ENCODE assay signal across 20 mouse cellular contexts in genomic region chr12:58401904-58402303, GRCm38 (mm10).
DNase-seq lines count a peak whose midpoint lies in the region; ATAC-seq and TF ChIP-seq lines count a peak whose summit lies in the region.
"Had no signal": no experiment of that assay in that cellular context is flagged by ENCODE, and none has a peak within 500 bp of the region (broad histone marks: within the 10 kb centered on the region; RNA-seq: fewer than 3 reads in every experiment).

No protein-coding gene starts in this region.

- no peak for TF ChIP-seq POLR2A in limb, embryonic 14.5 days (IDR thresholded peaks at IDR 0.05; ENCODE audit: borderline replicate concordance, extremely low read depth, insufficient read depth, insufficient read length)

- TF ChIP-seq CTCF in forebrain, postnatal 0 days (IDR thresholded peaks at IDR 0.05; ENCODE audit: low read depth), result no peak

- no peaks in the 10 kb centered on the region for H3K9me3 ChIP-seq in forebrain, postnatal 0 days (ENCODE audit: low read length)
- no peaks in the 10 kb centered on the region for H3K9me3 ChIP-seq in forebrain, embryonic 15.5 days
- H3K9me3 ChIP-seq in limb, embryonic 14.5 days (ENCODE audit: control insufficient read depth, low read length), result no peaks in the 10 kb centered on the region
- no peaks in the 10 kb centered on the region for H3K9me3 ChIP-seq in hindbrain, embryonic 16.5 days (ENCODE audit: control insufficient read depth, low read length)
- H3K9me3 ChIP-seq: embryonic facial prominence, embryonic 15.5 days; hindbrain, embryonic 10.5 days; liver, embryonic 15.5 days; neural tube, embryonic 13.5 days had no signal

- no peak for ATAC-seq in forebrain, postnatal 0 days
- ATAC-seq in forebrain, embryonic 15.5 days (replicated peaks), result no peak
- ATAC-seq in limb, embryonic 14.5 days (ENCODE audit: low FRiP score, low read depth), result no peak
- ATAC-seq in hindbrain, embryonic 16.5 days, result no peak
- ATAC-seq: inflammation-experienced regulatory T-cells, adult 6 months had no signal

- no peak overlapping the region for H3K4me3 ChIP-seq in forebrain, postnatal 0 days (ENCODE audit: low read depth, low read length)
- no peak overlapping the region for H3K4me3 ChIP-seq in forebrain, embryonic 15.5 days
- no peak overlapping the region for H3K4me3 ChIP-seq in limb, embryonic 14.5 days (replicated peaks; ENCODE audit: low read length)
- H3K4me3 ChIP-seq in hindbrain, embryonic 16.5 days (ENCODE audit: low read length), result no peak overlapping the region
- H3K4me3 ChIP-seq: embryonic facial prominence, embryonic 15.5 days; hindbrain, embryonic 10.5 days; left cerebral cortex, adult 2 months; liver, embryonic 15.5 days; neural tube, embryonic 13.5 days had no signal

- H3K27me3 ChIP-seq in forebrain, postnatal 0 days (ENCODE audit: insufficient read depth, low read length), result no peaks in the 10 kb centered on the region
- no peaks in the 10 kb centered on the region for H3K27me3 ChIP-seq in forebrain, embryonic 15.5 days
- no peaks in the 10 kb centered on the region for H3K27me3 ChIP-seq in limb, embryonic 14.5 days (ENCODE audit: control insufficient read depth, insufficient read depth, low read length)
- H3K27me3 ChIP-seq in hindbrain, embryonic 16.5 days (replicated peaks; ENCODE audit: control insufficient read depth, insufficient read depth, low read length), result no peaks in the 10 kb centered on the region
- H3K27me3 ChIP-seq: embryonic facial prominence, embryonic 15.5 days; liver, embryonic 15.5 days; neural tube, embryonic 13.5 days had no signal

- H3K27ac ChIP-seq in forebrain, postnatal 0 days (ENCODE audit: low read depth, low read length), result no peak overlapping the region
- H3K27ac ChIP-seq in forebrain, embryonic 15.5 days (replicated peaks), result no peak overlapping the region
- H3K27ac ChIP-seq in limb, embryonic 14.5 days (replicated peaks; ENCODE audit: low read depth, low read length), result no peak overlapping the region
- no peak overlapping the region for H3K27ac ChIP-seq in hindbrain, embryonic 16.5 days (ENCODE audit: low read depth, low read length)
- H3K27ac ChIP-seq: embryonic facial prominence, embryonic 15.5 days; hindbrain, embryonic 10.5 days; left cerebral cortex, adult 2 months; liver, embryonic 15.5 days; neural tube, embryonic 13.5 days had no signal

- H3K4me1 ChIP-seq in forebrain, postnatal 0 days (ENCODE audit: insufficient read depth), result no peaks in the 10 kb centered on the region
- no peaks in the 10 kb centered on the region for H3K4me1 ChIP-seq in forebrain, embryonic 15.5 days
- H3K4me1 ChIP-seq in limb, embryonic 14.5 days (ENCODE audit: control insufficient read depth, insufficient read depth, low read length), result no peaks in the 10 kb centered on the region
- H3K4me1 ChIP-seq in hindbrain, embryonic 16.5 days (ENCODE audit: control insufficient read depth, insufficient read depth, low read depth, low read length), result no peaks in the 10 kb centered on the region
- H3K4me1 ChIP-seq: embryonic facial prominence, embryonic 15.5 days; hindbrain, embryonic 10.5 days; liver, embryonic 15.5 days; neural tube, embryonic 13.5 days had no signal

- DNase-seq in forebrain, postnatal 0 days, result peak; percentile 4
- DNase-seq in brain, adult 2 months (ENCODE audit: low read depth, low spot score), result peak; percentile 48
- DNase-seq in layer of hippocampus, adult 18-20 months (ENCODE audit: low spot score in 2 of 2), result peak; percentile 7 to 59
- peak; percentile 3 for DNase-seq in limb, embryonic 14.5 days (ENCODE audit: low spot score)
- DNase-seq in kidney, postnatal 36 days, result no peak
- DNase-seq: cerebellum, adult 8-10 months; gastrocnemius, postnatal 36 days; kidney, adult 2 months; kidney, postnatal 4 days; left cerebral cortex, postnatal 4 days; midbrain, embryonic 14.5 days; thymus, postnatal 36 days had no signal

- H3K36me3 ChIP-seq in forebrain, postnatal 0 days (ENCODE audit: insufficient read depth), result no peaks in the 10 kb centered on the region
- no peaks in the 10 kb centered on the region for H3K36me3 ChIP-seq in forebrain, embryonic 15.5 days
- H3K36me3 ChIP-seq in limb, embryonic 14.5 days (ENCODE audit: control insufficient read depth, insufficient read depth, low read length), result no peaks in the 10 kb centered on the region
- H3K36me3 ChIP-seq in hindbrain, embryonic 16.5 days (ENCODE audit: control insufficient read depth, insufficient read depth, low read length), result no peaks in the 10 kb centered on the region
- H3K36me3 ChIP-seq: embryonic facial prominence, embryonic 15.5 days; hindbrain, embryonic 10.5 days; liver, embryonic 15.5 days; neural tube, embryonic 13.5 days had no signal

- 66% methylated on average over 3 of the region's 3 CpGs for WGBS in forebrain, postnatal 0 days
- WGBS in forebrain, embryonic 15.5 days, result 65% methylated on average over 3 of the region's 3 CpGs
- WGBS in limb, embryonic 14.5 days, result 38% methylated on average over 3 of the region's 3 CpGs
- 73% methylated on average over 3 of the region's 3 CpGs for WGBS in hindbrain, embryonic 16.5 days

- no peak overlapping the region for H3K4me2 ChIP-seq in forebrain, postnatal 0 days (ENCODE audit: low read depth)
- no peak overlapping the region for H3K4me2 ChIP-seq in forebrain, embryonic 15.5 days (replicated peaks)
- H3K4me2 ChIP-seq in limb, embryonic 14.5 days (replicated peaks; ENCODE audit: low read depth, low read length, severe bottlenecking), result no peak overlapping the region
- H3K4me2 ChIP-seq in hindbrain, embryonic 16.5 days (ENCODE audit: low read length), result no peak overlapping the region
- H3K4me2 ChIP-seq: embryonic facial prominence, embryonic 15.5 days; liver, embryonic 15.5 days; neural tube, embryonic 13.5 days had no signal

- no peak overlapping the region for H3K9ac ChIP-seq in forebrain, postnatal 0 days
- H3K9ac ChIP-seq in forebrain, embryonic 15.5 days (replicated peaks), result no peak overlapping the region
- no peak overlapping the region for H3K9ac ChIP-seq in limb, embryonic 14.5 days (ENCODE audit: low read depth, low read length, severe bottlenecking)
- no peak overlapping the region for H3K9ac ChIP-seq in hindbrain, embryonic 16.5 days (ENCODE audit: low read depth, low read length)
- H3K9ac ChIP-seq: embryonic facial prominence, embryonic 15.5 days; liver, embryonic 15.5 days; neural tube, embryonic 13.5 days had no signal

Comparison
In these comparisons a context has a peak if more than half of its experiments do, and no peak if none do; other contexts are left out.
1. DNase-seq: peak in forebrain, postnatal 0 days (single experiment), brain, adult 2 months (single experiment), layer of hippocampus, adult 18-20 months (2 of 2) and limb, embryonic 14.5 days (single experiment); none in kidney, postnatal 36 days (0 of 2).